Mouse (Mus musculus) spleen, postnatal 10 days (tissue): Measurements from ENCODE around the gene Emilin2.
A peak's percentile ranks its signal among the peaks of the same experiment; 100 is the strongest.

Experiments used
- DNase-seq, 2 experiments: peaks; one replicate each; pipeline ENCODE4 v3.0.0; 2021 to 2022; ENCODE audit warnings: low spot score in 2 of 2

Emilin2 gene

DNA sequence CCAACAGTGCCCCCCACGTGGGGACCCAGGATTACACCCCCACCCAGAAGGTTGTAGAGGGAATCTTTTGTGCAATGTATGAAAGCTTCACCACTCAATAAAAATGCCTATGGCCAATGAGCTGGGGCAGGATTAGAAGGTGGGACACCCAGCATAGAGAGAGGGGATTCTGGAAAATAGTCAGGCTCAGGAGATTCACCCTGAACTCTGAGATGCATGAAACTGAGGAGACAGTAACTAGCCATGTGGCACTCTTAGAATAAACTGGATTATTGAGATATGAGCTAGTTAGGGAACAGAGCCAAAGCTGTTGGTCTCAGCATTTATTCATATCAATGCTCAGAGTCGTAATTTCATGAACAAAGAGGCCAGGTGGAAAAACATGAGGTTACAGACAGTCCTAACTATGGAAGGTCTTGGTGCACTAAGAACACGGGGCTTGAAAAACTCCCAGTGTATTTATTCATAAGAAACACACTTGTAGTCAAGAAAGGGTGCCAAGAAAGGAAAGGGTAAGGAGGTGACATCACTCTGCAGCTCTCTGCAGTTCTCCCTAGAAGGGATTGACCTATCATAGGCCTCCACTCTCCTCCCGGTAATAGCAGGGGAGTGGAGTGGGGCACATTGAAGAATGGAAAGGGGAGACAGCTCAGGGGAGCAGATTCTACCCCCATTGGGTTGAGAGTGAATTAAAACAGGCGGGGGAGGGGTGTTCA, 46.3 kb downstream of the Emilin2 start:
- DNase-seq = no peak

DNA sequence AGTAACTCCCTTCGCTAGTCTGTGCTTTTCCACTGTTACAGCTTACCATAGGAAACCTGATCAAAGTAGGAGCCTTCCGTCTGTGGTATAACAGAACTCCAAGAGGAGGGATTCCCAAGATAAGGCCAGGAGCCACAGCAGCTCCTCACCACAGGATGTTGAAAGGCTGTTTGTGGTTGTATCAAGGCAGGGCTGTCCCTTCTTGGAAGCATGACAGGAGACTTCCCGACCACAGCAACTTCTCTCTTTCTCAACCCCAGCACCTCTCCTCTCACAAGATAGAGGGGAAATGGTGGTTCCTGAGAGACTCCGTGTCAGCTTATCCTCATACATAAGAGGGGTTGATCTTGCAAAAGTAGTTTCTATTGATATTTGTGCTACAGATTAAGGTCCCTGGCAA, 47.0 kb downstream of the Emilin2 start:
- peak in 1 of 2 experiments; percentile 50 for DNase-seq

DNA sequence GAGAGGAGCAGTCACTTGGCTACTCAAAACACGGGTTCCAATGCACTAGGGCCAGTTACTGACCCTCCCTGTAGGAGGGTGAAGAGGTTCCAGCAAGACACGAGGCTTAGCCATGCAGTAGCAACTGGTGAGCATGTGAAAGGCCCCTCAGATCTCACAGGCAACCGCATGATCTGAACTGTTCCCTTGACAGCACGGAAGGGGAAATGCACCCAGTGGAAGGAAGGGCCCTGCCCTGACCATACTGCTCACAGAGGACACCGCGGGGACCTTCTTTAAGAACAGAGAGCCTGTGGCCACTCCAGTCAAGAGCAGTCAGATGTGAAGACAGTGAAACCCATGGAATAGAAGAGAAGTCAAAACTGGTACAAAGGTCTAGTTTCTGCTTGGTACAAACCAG, 48.6 kb downstream of the Emilin2 start:
- peak in 1 of 2 experiments; percentile 39 for DNase-seq

DNA sequence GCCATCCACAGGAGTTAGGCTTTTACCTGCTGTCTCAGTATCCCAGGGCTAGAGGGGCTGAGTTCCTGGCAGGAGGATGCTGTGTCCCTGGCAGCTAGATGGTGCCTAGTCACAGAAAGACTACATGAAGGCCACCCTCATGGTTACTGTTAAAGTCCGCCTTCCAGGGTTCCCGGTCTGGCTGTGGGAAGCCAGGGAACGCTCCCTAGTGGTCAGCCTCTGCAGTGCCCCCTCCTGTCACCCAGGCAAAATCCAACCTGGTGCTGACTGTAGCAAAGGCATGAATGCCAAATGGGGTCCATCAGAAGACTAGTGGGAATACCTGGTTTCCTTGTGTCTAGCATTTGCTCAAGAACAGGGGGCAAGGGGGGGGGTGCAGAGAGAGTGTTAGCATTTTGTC, 51.1 kb downstream of the Emilin2 start:
- no peak for DNase-seq

DNA sequence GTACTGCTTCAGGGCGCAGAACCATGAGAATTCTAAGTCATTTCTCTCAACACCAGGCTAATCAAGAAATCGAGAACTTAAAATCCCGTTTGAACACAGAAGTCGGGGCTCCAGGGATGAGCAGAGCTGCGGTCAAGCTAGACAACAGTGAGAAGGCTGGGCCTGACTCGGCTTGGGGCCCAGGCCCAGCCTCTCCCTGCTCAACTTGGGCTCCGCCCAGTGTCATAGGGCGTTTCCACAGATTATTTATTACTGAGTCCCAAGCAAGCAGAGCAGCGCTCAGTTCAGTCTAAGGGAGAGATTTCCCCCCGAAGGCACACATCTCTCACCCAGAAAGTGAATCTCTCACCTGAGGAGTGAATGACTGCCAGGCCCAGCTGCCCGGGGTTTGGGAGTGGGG, 52.1 kb downstream of the Emilin2 start:
- peak; percentile 60 to 81 for DNase-seq

DNA sequence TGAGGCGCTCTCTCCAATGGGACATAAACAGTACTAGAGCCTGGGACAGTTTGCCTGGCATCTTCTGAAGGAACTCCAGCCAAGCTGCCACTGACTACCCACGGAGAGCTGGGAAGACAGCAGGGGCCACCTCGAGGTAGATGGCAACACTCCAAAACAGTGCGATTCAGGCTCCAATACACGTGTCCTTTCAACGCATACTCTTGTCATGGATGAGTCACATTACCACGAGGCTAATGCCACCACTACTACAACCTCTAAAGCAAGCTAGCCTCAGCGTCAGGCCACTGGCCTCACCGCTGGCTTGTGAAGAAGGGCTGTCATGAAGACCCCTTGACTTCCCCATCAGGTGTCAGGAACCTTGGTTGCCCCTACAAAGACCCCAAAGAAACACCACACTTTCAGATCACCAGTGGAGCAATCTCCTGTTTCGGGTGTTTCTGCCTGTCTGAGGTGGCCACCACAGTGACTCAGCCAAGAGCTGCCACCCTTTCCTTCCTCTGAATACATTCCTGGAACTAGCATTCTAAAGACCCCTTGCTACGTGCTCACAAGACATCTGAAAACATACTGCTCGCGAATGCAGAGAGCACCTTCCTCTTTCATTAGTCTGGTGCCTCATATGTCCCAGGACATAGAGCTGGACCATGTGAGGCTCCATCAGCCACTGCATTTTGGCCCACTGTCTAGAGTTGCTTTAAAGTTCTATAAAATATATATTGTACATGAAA, 54.8 kb downstream of the Emilin2 start:
- no peak for DNase-seq

DNA sequence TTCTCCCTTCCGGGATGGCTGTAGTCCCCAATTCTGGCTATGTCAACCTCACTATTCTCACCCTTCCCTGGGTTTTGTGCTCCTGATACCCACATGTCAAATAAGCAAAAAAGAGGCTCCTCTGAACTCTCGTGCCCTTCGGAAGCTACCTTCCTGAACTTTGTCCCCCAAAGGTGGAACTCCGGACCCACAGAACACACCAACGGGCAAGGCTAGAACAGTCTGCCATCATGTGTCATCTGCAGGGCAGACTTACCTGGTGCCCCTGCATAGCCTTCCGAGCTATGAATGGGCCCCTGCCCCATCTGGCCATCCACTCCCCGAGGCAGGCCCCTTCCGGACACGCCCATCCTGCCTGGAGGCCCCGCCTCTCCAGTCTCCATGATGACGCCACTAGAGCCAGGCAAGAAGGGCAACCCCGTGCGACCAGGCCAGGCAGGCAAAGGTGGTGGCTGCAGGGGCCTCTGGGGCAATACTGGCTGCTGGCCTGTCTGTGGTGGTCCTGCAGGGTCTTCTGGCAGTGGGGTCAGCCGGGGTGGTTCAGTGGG, 55.6 kb downstream of the Emilin2 start:
- peak in 1 of 2 experiments; percentile 60 for DNase-seq

DNA sequence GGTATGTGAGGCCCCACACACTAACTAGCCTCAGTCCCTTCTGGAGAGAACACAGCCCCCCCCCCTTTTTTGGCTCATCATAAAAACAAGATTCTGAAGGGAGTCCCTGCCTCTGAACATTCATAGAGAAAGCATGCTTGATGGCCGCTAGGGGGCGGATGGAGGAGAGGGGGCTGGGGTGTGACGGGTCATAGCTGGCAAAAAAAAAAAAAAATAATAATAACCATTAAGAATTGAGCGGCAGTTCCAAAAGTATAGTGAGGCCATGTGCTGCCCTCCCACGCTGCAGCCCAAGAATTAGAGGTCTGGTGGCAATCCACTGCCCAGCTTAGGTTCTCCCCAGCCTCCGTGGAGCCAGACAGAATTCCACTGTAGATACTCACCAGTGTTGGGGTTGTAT, 57.0 kb downstream of the Emilin2 start:
- DNase-seq = peak in 1 of 2 experiments; percentile 81

DNA sequence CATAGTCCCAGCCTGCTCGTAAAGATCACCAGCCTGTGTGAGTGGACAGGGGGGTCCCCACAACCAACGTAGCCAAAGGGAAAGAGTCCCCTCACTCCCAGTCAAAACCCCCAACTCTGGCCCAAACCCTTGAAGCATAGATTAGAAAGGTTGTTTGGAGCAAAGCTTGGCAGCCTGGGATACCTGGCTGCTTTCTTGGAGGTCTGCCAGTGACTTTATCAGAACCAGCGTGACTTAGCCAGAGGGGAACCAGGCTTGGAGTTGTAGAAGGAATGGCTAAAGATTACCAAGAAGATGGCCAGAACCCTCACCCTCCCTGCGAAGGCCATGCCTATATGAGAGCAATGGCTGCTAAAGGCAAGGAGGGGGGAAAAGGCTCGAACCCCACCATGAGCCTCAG, 57.7 kb downstream of the Emilin2 start:
- no peak for DNase-seq

DNA sequence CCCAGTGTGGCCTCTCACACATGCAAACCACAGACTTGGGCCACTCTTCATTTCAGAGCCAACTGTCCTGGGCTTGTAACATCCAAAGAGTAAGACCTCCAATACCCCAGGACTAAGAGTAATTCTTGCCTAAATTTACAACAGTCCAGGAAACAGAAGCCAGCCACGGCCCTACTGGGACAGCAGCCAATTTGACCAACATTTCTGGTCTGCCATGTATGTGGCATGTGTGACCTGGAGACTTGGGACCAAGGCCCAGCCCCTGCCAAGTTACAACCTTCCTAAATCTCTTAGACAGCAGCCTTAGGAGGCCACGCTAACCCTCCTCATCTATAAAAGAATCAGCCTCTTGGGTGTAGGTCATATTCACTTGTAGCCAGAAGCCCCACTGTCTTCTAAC, 58.4 kb downstream of the Emilin2 start:
- DNase-seq = no peak

DNA sequence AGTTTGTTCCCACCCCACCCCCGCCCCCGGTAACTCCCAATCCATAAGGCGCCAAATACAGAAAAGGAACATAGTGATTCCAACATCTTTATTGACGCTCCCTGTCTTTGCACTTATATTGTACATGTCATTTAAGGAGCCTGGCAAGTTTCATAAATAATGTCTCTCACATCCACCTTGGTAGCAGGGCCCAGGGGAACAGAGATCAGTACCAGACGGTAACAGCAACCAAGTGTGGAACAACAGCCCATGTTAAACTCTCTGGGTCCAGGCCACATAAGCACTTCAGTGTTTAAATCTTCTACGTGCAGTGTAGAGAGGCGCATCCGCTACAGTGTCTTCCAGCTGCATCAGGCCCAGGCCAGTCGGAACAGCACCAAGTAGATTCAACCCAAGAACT, 59.7 kb downstream of the Emilin2 start:
- no peak for DNase-seq

DNA sequence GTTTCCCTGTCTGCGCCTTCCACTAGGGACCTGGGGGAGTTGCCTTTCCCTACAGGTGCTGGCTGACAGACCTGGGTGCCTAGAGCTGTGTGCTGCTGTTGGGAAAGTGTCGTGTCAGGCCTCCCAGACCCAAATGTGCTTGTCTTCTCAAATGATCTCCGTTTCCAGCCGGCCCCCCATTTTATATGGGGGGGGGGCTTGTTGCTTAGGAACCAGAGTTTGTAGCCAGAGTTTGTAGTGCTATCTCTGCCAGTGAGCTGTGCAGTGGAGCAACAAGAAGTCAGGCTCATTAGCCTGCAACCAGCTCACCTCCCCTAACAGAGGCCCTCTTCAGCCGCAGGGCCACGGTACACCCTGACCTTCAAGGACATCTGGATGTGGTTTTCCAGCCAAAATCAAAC, 60.2 kb downstream of the Emilin2 start:
- DNase-seq = no peak

DNA sequence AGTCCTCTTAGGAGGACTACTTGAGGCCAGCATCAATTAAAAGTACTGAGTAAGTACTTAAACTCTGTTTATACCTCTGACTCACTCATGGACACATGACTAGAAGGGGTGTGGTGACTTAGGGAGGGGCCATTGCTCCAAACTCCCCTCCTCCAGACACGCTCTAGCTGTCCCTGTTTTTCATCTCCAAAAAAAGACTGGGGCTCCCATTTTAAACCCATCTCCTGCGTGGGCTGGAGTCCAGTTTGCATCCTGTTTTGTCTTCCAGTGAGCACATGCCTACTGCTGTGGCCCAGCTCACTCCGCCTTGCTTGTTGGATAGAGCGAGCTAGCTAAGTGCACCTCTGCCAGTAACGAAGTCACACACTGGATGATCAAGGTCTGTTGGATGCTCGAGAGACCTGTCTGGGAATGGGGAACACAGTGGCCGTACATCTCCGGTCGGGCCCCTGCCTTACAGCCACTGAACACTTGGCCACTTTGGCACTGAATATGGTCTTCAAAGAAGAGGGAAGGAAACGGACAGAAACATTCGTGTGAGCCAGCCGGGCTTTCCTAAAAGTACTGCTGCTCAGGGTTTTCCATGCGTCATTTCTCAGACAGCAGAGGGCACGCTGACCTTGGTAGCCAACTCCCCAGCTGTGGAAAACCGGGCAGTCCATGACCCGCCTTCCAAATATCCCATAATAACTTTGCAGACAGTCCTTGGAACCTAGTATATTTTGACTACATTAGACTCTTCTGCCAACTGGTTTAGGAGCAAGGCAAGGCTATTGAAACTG, 60.8 kb downstream of the Emilin2 start:
- no peak for DNase-seq

DNA sequence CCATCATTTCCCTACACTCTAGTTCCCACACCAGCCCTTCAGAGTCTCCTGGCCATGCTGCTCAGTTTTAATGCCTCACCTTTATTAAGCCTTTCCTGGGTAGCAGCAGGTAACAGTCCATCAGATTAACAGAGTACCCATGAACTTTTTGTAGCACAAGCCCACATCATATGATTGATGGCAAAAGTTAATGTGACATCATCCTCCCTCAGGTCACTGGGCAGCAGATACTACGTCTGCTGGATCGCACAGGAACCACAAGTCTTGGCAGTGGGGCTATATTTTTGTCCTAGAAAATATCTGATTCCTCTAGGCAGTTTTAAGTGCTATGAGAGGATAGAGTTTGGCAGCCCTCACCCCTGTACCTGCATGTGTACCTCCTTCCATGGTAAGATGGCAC, 61.7 kb downstream of the Emilin2 start:
- DNase-seq = no peak

DNA sequence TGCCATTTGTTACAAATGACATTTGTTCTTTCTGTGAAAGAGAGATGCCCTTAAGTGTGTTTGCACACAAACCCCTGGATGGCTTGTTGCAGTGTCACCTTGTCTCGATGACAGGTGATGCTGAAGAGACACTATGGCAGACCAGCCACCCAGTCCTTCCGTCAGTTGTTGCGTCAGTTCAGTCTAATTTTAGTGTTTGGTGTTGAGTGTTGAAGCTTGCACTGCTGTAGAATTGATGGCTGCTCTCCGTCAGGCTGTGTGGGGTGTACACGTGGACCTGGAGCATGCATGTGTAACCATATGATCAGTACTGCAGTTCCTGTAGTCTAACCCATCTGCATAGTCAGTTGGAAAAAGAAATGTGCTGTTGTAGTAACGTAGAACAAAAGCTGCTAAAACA, 62.8 kb downstream of the Emilin2 start:
- DNase-seq = no peak

DNA sequence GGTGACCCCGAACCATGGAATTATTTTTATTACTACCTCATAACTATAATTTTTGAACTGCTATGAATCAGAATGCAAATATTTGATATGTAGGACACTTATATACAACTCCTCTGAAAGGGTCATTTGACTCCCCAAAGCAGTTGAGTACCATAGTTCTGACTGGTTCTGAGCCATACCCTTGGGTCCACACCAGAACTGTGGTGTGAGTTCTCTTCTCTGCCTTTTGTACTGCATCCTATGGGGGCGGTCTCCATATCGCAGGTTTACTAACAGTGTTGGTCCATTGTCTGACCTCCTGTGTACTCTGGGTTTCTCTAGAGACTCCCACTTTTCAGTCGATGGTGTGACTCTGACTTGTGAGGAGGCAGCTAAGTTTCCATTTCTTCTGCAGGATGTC, 65.8 kb downstream of the Emilin2 start:
- no peak for DNase-seq

DNA sequence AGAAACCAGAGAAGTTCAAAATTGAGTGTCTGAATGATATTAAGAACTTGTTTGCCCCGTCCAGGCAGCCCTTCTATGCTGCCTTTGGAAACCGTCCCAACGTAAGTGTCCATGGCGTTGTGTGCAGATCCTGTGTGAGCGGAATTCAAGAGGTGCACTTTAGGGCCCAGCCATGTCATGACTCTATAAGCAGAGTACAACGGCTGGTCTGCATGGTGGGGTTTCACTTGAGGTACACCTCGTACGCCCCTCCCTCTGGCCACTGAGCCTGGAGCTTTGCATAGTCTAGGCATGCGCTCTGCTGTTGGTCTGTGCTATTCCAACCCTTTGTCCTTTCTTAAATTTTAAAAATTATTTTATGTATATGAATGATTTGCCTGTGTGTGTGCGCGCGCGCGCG, 66.6 kb downstream of the Emilin2 start:
- no peak for DNase-seq

DNA sequence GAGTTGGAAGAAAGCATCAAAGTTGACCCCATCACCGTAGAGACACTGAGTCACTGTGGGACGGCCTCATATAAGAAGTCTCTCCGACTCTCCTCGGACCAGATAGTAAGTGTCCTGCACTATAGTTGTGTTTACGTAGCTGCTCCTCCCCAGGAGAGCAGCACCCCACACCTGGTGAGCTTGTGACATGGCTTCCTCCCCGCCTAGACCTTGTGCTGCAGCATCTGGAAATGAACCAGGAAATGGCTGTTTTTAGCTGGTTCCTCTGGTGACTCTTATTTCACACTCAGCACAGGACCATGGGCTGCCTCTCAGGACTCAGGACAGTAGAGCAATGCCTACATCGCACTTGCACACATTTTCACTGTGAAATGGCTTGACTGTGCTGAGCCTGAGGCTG, 69.1 kb downstream of the Emilin2 start:
- no peak for DNase-seq

DNA sequence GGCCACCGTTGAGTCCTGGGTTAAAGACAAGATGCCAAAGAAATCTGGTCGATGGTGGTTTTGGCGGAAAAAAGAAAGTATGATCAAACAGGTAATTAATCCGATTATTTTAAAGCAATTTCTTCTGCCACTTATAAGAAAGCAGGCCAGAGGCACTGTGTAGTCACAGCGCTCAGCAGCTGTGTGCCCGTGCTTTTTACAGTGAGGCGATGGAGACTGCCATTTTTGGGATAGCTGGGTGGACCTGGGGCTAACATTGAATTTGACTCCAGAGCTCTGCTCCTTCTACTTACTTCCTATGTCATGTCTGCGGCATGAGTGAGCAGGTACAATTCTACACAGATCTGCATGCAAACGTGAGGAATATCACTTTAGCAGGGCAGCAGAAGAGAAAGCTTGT, 71.0 kb downstream of the Emilin2 start:
- DNase-seq = no peak

DNA sequence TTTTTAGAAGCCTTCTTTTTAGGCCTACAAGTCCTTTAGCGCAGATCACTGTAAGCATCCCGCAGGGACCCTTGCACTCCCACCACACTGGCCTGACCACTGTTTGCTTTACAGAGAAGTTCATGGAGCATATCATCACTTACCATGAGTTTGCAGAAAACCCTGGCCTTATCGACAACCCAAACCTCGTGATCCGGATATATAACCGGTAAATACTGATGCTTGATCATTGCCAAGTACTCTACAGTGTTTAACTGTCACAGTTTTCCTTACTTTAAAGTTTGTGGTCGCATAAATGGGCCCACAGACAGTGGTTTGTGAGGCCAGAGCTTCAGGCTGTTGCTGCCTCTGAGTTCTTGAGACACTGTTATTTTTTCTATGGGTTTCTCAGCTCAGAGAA, 73.3 kb downstream of the Emilin2 start:
- no peak for DNase-seq

DNA sequence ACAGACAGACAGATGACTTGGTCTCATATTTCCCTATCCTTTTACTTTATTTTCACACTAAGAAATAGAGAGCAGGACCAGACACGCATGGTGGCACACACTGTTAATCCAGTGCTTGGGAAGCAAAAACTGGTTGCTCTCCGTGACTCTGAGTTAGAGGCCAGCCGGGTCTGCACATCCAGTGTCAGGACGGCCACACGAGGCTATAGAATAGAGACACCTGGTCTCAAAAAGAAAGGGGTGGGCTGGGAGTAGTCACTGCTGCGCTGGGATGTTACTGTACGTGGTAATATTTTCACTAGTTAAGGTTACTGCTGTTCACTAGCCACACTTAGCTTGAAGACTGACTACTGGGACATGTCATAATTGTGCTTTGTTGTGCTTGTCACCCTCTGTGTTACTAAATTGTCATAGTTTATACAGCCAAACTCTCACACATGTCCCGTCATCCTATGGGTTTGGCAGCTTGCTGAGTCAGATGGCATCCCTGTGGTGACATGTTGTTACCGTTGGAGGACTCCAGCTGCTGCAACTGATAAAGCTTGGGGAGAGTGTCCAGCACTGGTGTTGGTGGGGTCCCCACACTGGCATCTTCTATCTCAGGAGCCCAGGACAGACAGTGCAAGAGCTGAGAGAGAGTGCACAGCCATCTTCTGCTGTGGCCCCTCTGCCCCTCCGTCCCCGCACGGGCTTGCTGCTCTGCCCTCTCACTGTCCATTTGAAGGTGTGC, 76.4 kb downstream of the Emilin2 start:
- peak; percentile 70 to 84 for DNase-seq
